12 mouse cellular contexts compared by ENCODE assay signal in the genomic region with DNA sequence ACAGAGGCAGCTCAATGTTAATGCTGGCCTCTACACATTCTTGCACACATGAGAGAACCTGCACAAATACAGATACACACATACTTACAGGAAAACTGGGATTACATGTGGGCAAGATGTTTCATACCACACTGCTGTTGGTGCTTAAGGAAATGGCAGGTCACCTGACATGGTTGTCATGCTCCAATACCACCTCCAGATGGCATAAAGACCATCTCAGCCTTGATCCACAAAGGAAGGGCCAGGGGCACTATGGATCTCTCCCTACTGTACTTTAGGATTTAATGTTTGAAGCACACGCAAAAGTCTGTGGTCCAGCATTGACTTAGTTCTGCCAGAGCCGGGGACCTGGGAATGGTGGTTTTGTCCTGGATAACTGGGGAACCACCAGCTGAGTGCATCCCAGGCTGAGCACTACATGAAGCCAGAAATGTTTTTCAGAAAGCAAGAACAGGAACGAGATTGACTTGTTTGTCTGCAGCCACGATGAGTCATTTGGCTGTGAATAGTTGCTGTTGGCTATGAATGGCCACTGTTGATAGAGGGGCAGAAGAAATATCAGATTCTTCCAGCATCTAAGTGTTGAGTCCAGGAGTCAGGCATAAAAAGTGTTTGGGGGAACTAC.
DNase-seq lines count a peak whose midpoint lies in the region; ATAC-seq lines count a peak whose summit lies in the region.
"Had no signal": no experiment of that assay in that cellular context is flagged by ENCODE, and none has a peak within 500 bp of the region (broad histone marks: within the 10 kb centered on the region; RNA-seq: fewer than 3 reads in every experiment).

No protein-coding gene starts in this region.

- H3K9me3 ChIP-seq in hindbrain, embryonic 10.5 days: no peaks in the 10 kb centered on the region
- H3K9me3 ChIP-seq in hindbrain, embryonic 11.5 days (ENCODE audit: control insufficient read depth, low read length): no peaks in the 10 kb centered on the region
- no peaks in the 10 kb centered on the region; the same call in 1 of the 2 replicates for H3K9me3 ChIP-seq in midbrain, embryonic 10.5 days (replicated peaks)
- no peaks in the 10 kb centered on the region; the same call in 1 of the 2 replicates for H3K9me3 ChIP-seq in midbrain, embryonic 11.5 days (ENCODE audit: control insufficient read depth, low read length)

- no peaks in the 10 kb centered on the region for H3K27me3 ChIP-seq in hindbrain, embryonic 10.5 days (ENCODE audit: insufficient read depth, poor library complexity, severe bottlenecking)
- H3K27me3 ChIP-seq in hindbrain, embryonic 11.5 days (ENCODE audit: control insufficient read depth, insufficient read depth, low read length): no peaks in the 10 kb centered on the region
- H3K27me3 ChIP-seq in midbrain, embryonic 10.5 days (ENCODE audit: low read depth, poor library complexity, severe bottlenecking): no peaks in the 10 kb centered on the region
- H3K27me3 ChIP-seq in midbrain, embryonic 11.5 days (ENCODE audit: control insufficient read depth, insufficient read depth, low read length): no peaks in the 10 kb centered on the region

- H3K4me2 ChIP-seq in hindbrain, embryonic 11.5 days (replicated peaks; ENCODE audit: low read depth, low read length): no peak overlapping the region
- no peak overlapping the region for H3K4me2 ChIP-seq in midbrain, embryonic 11.5 days

- H3K36me3 ChIP-seq in hindbrain, embryonic 10.5 days: no peaks in the 10 kb centered on the region
- H3K36me3 ChIP-seq in hindbrain, embryonic 11.5 days (ENCODE audit: control insufficient read depth, insufficient read depth, low read length): no peaks in the 10 kb centered on the region
- no peaks in the 10 kb centered on the region for H3K36me3 ChIP-seq in midbrain, embryonic 10.5 days
- H3K36me3 ChIP-seq in midbrain, embryonic 11.5 days (ENCODE audit: control insufficient read depth, insufficient read depth, low read length): no peaks in the 10 kb centered on the region
- H3K36me3 ChIP-seq: embryonic facial prominence, embryonic 10.5 days; G1E had no signal

- H3K4me1 ChIP-seq in hindbrain, embryonic 10.5 days (replicated peaks): peaks cover 13% of the 10 kb centered on the region; the same call in 1 of the 2 replicates
- no peaks in the 10 kb centered on the region for H3K4me1 ChIP-seq in hindbrain, embryonic 11.5 days (replicated peaks; ENCODE audit: control insufficient read depth, insufficient read depth, low read length)
- H3K4me1 ChIP-seq in midbrain, embryonic 10.5 days: peaks cover 8% of the 10 kb centered on the region; the same call in 1 of the 2 replicates
- H3K4me1 ChIP-seq in midbrain, embryonic 11.5 days (ENCODE audit: control insufficient read depth, insufficient read depth, low read length): no peaks in the 10 kb centered on the region

- H3K9ac ChIP-seq in hindbrain, embryonic 11.5 days (ENCODE audit: low read depth, low read length): no peak overlapping the region
- no peak overlapping the region for H3K9ac ChIP-seq in midbrain, embryonic 11.5 days (ENCODE audit: low read length)

- no peak for DNase-seq in hindbrain, embryonic 10.5 days (ENCODE audit: low spot score)
- DNase-seq in hindbrain, embryonic 11.5 days (ENCODE audit: low spot score): no peak
- no peak for DNase-seq in midbrain, embryonic 10.5 days (ENCODE audit: low spot score)
- no peak for DNase-seq in midbrain, embryonic 11.5 days (ENCODE audit: low spot score, missing footprints)
- peak; percentile 12 to 23 for DNase-seq in heart, adult 9 months (ENCODE audit: low spot score in 2 of 2)
- DNase-seq in retina, postnatal 1 day: peak; percentile 42
- no peak for DNase-seq in B cell, adult 2 months
- DNase-seq: adrenal gland, postnatal 14 days; kidney, adult 9 months had no signal

- peak overlapping the region; percentile 35; the same call in 1 of the 2 replicates for H3K27ac ChIP-seq in hindbrain, embryonic 10.5 days
- no peak overlapping the region for H3K27ac ChIP-seq in hindbrain, embryonic 11.5 days (ENCODE audit: low read depth, low read length)
- H3K27ac ChIP-seq in midbrain, embryonic 10.5 days (replicated peaks): 0 out of 2 replicates have a peak overlapping the region, but pooled peaks have one; percentile 4
- no peak overlapping the region for H3K27ac ChIP-seq in midbrain, embryonic 11.5 days (ENCODE audit: low read depth, low read length)
- H3K27ac ChIP-seq: embryonic facial prominence, embryonic 10.5 days had no signal

- no peak for ATAC-seq in hindbrain, embryonic 11.5 days (ENCODE audit: low FRiP score)
- no peak for ATAC-seq in midbrain, embryonic 11.5 days (ENCODE audit: low FRiP score)
- no peak for ATAC-seq in megakaryocyte-erythroid progenitor cell, adult 5-6 weeks (replicated peaks; ENCODE audit: low FRiP score, low TSS enrichment, poor library complexity, severe bottlenecking)

- 75% methylated on average over 4 of the region's 4 CpGs for WGBS in hindbrain, embryonic 10.5 days
- 82% methylated on average over 4 of the region's 4 CpGs for WGBS in hindbrain, embryonic 11.5 days
- WGBS in midbrain, embryonic 10.5 days: 82% methylated on average over 4 of the region's 4 CpGs
- WGBS in midbrain, embryonic 11.5 days: 89% methylated on average over 4 of the region's 4 CpGs

- H3K4me3 ChIP-seq in hindbrain, embryonic 10.5 days: no peak overlapping the region
- H3K4me3 ChIP-seq in hindbrain, embryonic 11.5 days (ENCODE audit: low read depth, low read length): no peak overlapping the region
- H3K4me3 ChIP-seq in midbrain, embryonic 10.5 days: no peak overlapping the region
- H3K4me3 ChIP-seq in midbrain, embryonic 11.5 days (ENCODE audit: low read depth, low read length): no peak overlapping the region
- H3K4me3 ChIP-seq: embryonic facial prominence, embryonic 10.5 days had no signal

Comparison
In these comparisons a context has a peak if more than half of its experiments do, and no peak if none do; other contexts are left out.
1. H3K27ac ChIP-seq: peak in hindbrain, embryonic 10.5 days (single experiment) and midbrain, embryonic 10.5 days (single experiment); none in hindbrain, embryonic 11.5 days (single experiment) and midbrain, embryonic 11.5 days (single experiment).
2. DNase-seq: peak in heart, adult 9 months (2 of 2) and retina, postnatal 1 day (single experiment); none in hindbrain, embryonic 10.5 days (single experiment), hindbrain, embryonic 11.5 days (single experiment), midbrain, embryonic 10.5 days (single experiment), midbrain, embryonic 11.5 days (single experiment) and B cell, adult 2 months (0 of 2).